Mouse (Mus musculus) spleen, postnatal 14 days (tissue): ENCODE results near the gene Hoxa7.
A peak's percentile ranks its signal among the peaks of the same experiment; 100 is the strongest.

Experiments
- DNase-seq, 2 experiments: peaks; one replicate each; pipeline ENCODE4 v3.0.0; 2021 to 2022; ENCODE audit warnings: low spot score in 2 of 2

The Hoxa7 gene

GRCm38 (mm10) chr6:52239625-52240388 is 18.2 kb upstream of the Hoxa7 start:
- no peak for DNase-seq

GRCm38 (mm10) chr6:52238976-52239375 is 17.3 kb upstream of the Hoxa7 start:
- no peak for DNase-seq

GRCm38 (mm10) chr6:52238155-52238545 is 16.5 kb upstream of the Hoxa7 start:
- no peak for DNase-seq

- DNase-seq = no peak
These were observed 15.9 kb upstream of the Hoxa7 start for GRCm38 (mm10) chr6:52237346-52238154.

- no peak for DNase-seq
These were observed 15.2 kb upstream of the Hoxa7 start for GRCm38 (mm10) chr6:52236806-52237205.

- DNase-seq = no peak
These were observed 14.2 kb upstream of the Hoxa7 start for GRCm38 (mm10) chr6:52235866-52236265.

- DNase-seq = peak in 1 of 2 experiments; percentile 4
These were observed 13.6 kb upstream of the Hoxa7 start for GRCm38 (mm10) chr6:52235267-52235666.

GRCm38 (mm10) chr6:52234428-52235140 is 12.9 kb upstream of the Hoxa7 start:
- peak in 1 of 2 experiments; percentile 6 for DNase-seq

- DNase-seq = peak in 1 of 2 experiments; percentile 6
These were observed 12.1 kb upstream of the Hoxa7 start for GRCm38 (mm10) chr6:52233546-52234427.

GRCm38 (mm10) chr6:52232984-52233545 is 11.4 kb upstream of the Hoxa7 start:
- no peak for DNase-seq

- no peak for DNase-seq
These were observed 10.9 kb upstream of the Hoxa7 start for GRCm38 (mm10) chr6:52232568-52232965.

GRCm38 (mm10) chr6:52231885-52232567 is 10.4 kb upstream of the Hoxa7 start:
- no peak for DNase-seq

- DNase-seq = no peak
These were observed 9.0 kb upstream of the Hoxa7 start, which contains the start of gene Hoxa9 for GRCm38 (mm10) chr6:52230516-52231165. Gene Hoxa9, minus strand, starts transcription at chr6:52231089.

- DNase-seq = no peak
These were observed 8.1 kb upstream of the Hoxa7 start for GRCm38 (mm10) chr6:52229558-52230416.

- no peak for DNase-seq
These were observed 7.1 kb upstream of the Hoxa7 start for GRCm38 (mm10) chr6:52228475-52229465.

GRCm38 (mm10) chr6:52227470-52228222 is 6.0 kb upstream of the Hoxa7 start:
- DNase-seq = no peak
